15 mouse cellular contexts compared by ENCODE assay signal in genomic region chr4:120725516-120726090, GRCm38 (mm10). TPM values are rescaled to one million over a fixed set of nuclear protein-coding genes. Genes with fewer than 3 reads are reported as not detected.
DNase-seq lines count a peak whose midpoint lies in the region; ATAC-seq lines count a peak whose summit lies in the region.
"Had no signal": no experiment of that assay in that cellular context is flagged by ENCODE, and none has a peak within 500 bp of the region (broad histone marks: within the 10 kb centered on the region; RNA-seq: fewer than 3 reads in every experiment).

No protein-coding gene starts in this region.

- WGBS in hindbrain, embryonic 10.5 days, result 20% methylated on average over 5 of the region's 5 CpGs
- WGBS in hindbrain, embryonic 12.5 days, result 21% methylated on average over 5 of the region's 5 CpGs
- 51% methylated on average over 5 of the region's 5 CpGs for WGBS in heart, embryonic 15.5 days

- H3K4me1 ChIP-seq in hindbrain, embryonic 10.5 days (replicated peaks), result peaks cover 43% of the 10 kb centered on the region
- H3K4me1 ChIP-seq in hindbrain, embryonic 12.5 days, result peaks cover 5% of the 10 kb centered on the region
- peaks cover 28% of the 10 kb centered on the region for H3K4me1 ChIP-seq in heart, embryonic 15.5 days (replicated peaks)

- H3K9me3 ChIP-seq in hindbrain, embryonic 10.5 days, result no peaks in the 10 kb centered on the region
- H3K9me3 ChIP-seq in hindbrain, embryonic 12.5 days (replicated peaks), result no peaks in the 10 kb centered on the region
- no peaks in the 10 kb centered on the region for H3K9me3 ChIP-seq in heart, embryonic 15.5 days (replicated peaks)
- H3K9me3 ChIP-seq: hindbrain, embryonic 13.5 days had no signal

- DNase-seq in hindbrain, embryonic 10.5 days (ENCODE audit: low spot score), result peak; percentile 36
- peak; percentile 51 for DNase-seq in Muller cell, postnatal 12 days (ENCODE audit: inconsistent ontology term)
- DNase-seq in NIH3T3 (ENCODE audit: low read depth), result peak; percentile 68
- no peak for DNase-seq in thymus, postnatal 0 days (ENCODE audit: low spot score)
- no peak for DNase-seq in thymus, postnatal 10 days (ENCODE audit: low spot score in 2 of 2)
- DNase-seq in urinary bladder, postnatal 4 days (ENCODE audit: low spot score in 2 of 2), result no peak
- DNase-seq: adrenal gland, postnatal 25 days; kidney, adult 9 months; right cerebral cortex, postnatal 14 days had no signal

- H3K9ac ChIP-seq in hindbrain, embryonic 12.5 days, result no peak overlapping the region
- no peak overlapping the region for H3K9ac ChIP-seq in heart, embryonic 15.5 days
- H3K9ac ChIP-seq: hindbrain, embryonic 13.5 days; liver, embryonic 14.5 days had no signal

- ATAC-seq in hindbrain, embryonic 12.5 days (ENCODE audit: low FRiP score), result no peak
- ATAC-seq in heart, embryonic 15.5 days (replicated peaks; ENCODE audit: insufficient number of reproducible peaks, insufficient read depth, low FRiP score, low read depth), result peak; percentile 27; the same call in 1 of the 2 replicates

- H3K27me3 ChIP-seq in hindbrain, embryonic 10.5 days (ENCODE audit: insufficient read depth, poor library complexity, severe bottlenecking), result peaks cover 31% of the 10 kb centered on the region
- H3K27me3 ChIP-seq in hindbrain, embryonic 12.5 days, result peaks cover 10% of the 10 kb centered on the region; the same call in 1 of the 2 replicates
- peaks cover 12% of the 10 kb centered on the region; the same call in 1 of the 2 replicates for H3K27me3 ChIP-seq in heart, embryonic 15.5 days

- H3K4me3 ChIP-seq in hindbrain, embryonic 10.5 days, result no peak overlapping the region
- H3K4me3 ChIP-seq in hindbrain, embryonic 12.5 days, result no peak overlapping the region
- H3K4me3 ChIP-seq in heart, embryonic 15.5 days, result no peak overlapping the region
- H3K4me3 ChIP-seq: hindbrain, embryonic 13.5 days; layer of hippocampus, adult 2 months had no signal

- H3K4me2 ChIP-seq in hindbrain, embryonic 12.5 days (replicated peaks), result no peak overlapping the region
- 0 out of 2 replicates have a peak overlapping the region, but pooled peaks have one; percentile 9 for H3K4me2 ChIP-seq in heart, embryonic 15.5 days
- H3K4me2 ChIP-seq: hindbrain, embryonic 13.5 days had no signal

- no peaks in the 10 kb centered on the region for H3K36me3 ChIP-seq in hindbrain, embryonic 10.5 days
- H3K36me3 ChIP-seq in hindbrain, embryonic 12.5 days, result no peaks in the 10 kb centered on the region
- H3K36me3 ChIP-seq in heart, embryonic 15.5 days, result no peaks in the 10 kb centered on the region
- H3K36me3 ChIP-seq: hindbrain, embryonic 13.5 days had no signal

- no peak overlapping the region for H3K27ac ChIP-seq in hindbrain, embryonic 10.5 days
- H3K27ac ChIP-seq in hindbrain, embryonic 12.5 days, result no peak overlapping the region
- H3K27ac ChIP-seq in heart, embryonic 15.5 days, result peak overlapping the region; percentile 25
- H3K27ac ChIP-seq: hindbrain, embryonic 13.5 days; layer of hippocampus, adult 2 months; liver, embryonic 14.5 days; macrophage had no signal

RNA-seq across cellular contexts. Expression of gene Kcnq4, which starts 22.8 kb away (rescaled TPM):
- 3.9 and 4.6 TPM in 2 replicates for polyA plus RNA-seq in hindbrain, embryonic 10.5 days (2016; fragmentation: Nextera tagmentation; extraction: Ambion mirVana)
- polyA plus RNA-seq in hindbrain, embryonic 12.5 days (2016; fragmentation: Nextera tagmentation; extraction: Ambion mirVana), result 5.0 and 5.7 TPM in 2 replicates
- 0.64 and 0.99 TPM in 2 replicates for polyA plus RNA-seq in heart, embryonic 15.5 days (2015; fragmentation: Nextera tagmentation; extraction: Ambion mirVana)
- polyA plus RNA-seq in thymus, postnatal 0 days (2015; fragmentation: Nextera tagmentation; extraction: Ambion mirVana), result 0.32 and 0.34 TPM in 2 replicates
- polyA plus RNA-seq: macrophage had no signal

RNA-seq across cellular contexts. Expression of gene Cited4, which starts 59.2 kb away (rescaled TPM):
- 16.5 and 17.3 TPM in 2 replicates for polyA plus RNA-seq in hindbrain, embryonic 10.5 days (2016; fragmentation: Nextera tagmentation; extraction: Ambion mirVana)
- 6.1 and 8.2 TPM in 2 replicates for polyA plus RNA-seq in hindbrain, embryonic 12.5 days (2016; fragmentation: Nextera tagmentation; extraction: Ambion mirVana)
- polyA plus RNA-seq in heart, embryonic 15.5 days (2015; fragmentation: Nextera tagmentation; extraction: Ambion mirVana), result 21.5 and 26.4 TPM in 2 replicates
- polyA plus RNA-seq in thymus, postnatal 0 days (2015; fragmentation: Nextera tagmentation; extraction: Ambion mirVana), result 3.8 and 4.1 TPM in 2 replicates
- polyA plus RNA-seq: macrophage had no signal

Comparison
In these comparisons a context has a peak if more than half of its experiments do, and no peak if none do; other contexts are left out.
1. DNase-seq: peak in hindbrain, embryonic 10.5 days (single experiment), Muller cell, postnatal 12 days (single experiment) and NIH3T3 (single experiment); none in thymus, postnatal 0 days (single experiment), thymus, postnatal 10 days (0 of 2) and urinary bladder, postnatal 4 days (0 of 2).